8 mouse cellular contexts compared by ENCODE assay signal in the genomic region with DNA sequence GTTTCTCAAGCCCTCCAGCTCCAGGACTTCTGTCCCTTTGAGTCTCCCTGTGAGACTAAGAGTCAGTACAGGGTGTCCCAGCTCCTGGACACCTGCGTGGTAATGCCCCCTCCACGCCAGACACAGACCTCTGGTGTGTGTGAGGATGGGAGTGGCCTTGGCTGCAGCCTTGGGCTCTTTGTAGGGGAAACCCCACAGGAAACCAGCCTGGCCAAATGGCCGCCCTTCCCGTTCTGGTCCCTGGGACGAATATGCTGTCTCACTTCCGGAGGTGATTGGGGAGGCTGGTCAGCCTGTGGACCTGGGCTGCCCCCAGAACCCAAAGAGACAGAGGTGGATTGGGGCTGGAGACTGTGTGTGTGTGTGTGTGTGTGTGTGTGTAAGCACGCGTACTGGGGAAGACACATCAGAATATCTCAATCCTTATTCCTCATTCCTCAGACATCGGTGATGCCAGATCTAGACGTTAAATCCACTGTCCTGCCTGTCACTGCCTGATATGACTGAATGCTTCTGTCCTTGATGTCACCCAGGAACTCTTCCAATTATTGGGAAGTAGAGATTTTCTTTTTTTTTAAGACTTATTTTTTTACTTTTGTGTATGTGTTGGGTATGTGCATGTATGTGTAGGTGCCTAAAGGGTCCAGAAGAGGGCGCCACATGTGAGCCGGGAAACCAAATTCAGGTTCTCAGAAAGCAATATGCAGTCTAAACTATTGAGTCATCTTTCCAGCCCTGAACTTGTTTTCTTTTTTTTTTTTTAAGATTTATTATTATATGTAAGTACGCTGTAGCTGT. TPM values are rescaled to one million over a fixed set of nuclear protein-coding genes. Genes with fewer than 3 reads are reported as not detected.
DNase-seq lines count a peak whose midpoint lies in the region; ATAC-seq and TF ChIP-seq lines count a peak whose summit lies in the region.

No protein-coding gene starts in this region.

- H3K4me3 ChIP-seq in cortical plate, adult 2 months (ENCODE audit: insufficient read depth, low read length) = peak overlapping the region; percentile 77
- peak overlapping the region; percentile 83 for H3K4me3 ChIP-seq in heart, embryonic 12.5 days
- H3K4me3 ChIP-seq in kidney, embryonic 14.5 days (ENCODE audit: low read length) = peak overlapping the region; percentile 38

- DNase-seq in ovary, postnatal 36 days (ENCODE audit: low spot score) = peak; percentile 68
- DNase-seq in ovary, postnatal 14 days (ENCODE audit: low spot score) = no peak
- peak; percentile 76 for DNase-seq in lung, postnatal 14 days
- peak; percentile 46 to 76 for DNase-seq in spleen, postnatal 4 days (ENCODE audit: low spot score in 2 of 2)
- DNase-seq in layer of hippocampus, postnatal 14 days (ENCODE audit: low spot score in 2 of 2) = no peak

- peaks cover 43% of the 10 kb centered on the region for H3K36me3 ChIP-seq in heart, embryonic 12.5 days
- peaks cover 8% of the 10 kb centered on the region; the same call in 1 of the 2 replicates for H3K36me3 ChIP-seq in kidney, embryonic 14.5 days (ENCODE audit: control insufficient read depth, insufficient read depth, low read length)

- 0 out of 2 replicates have a peak, but pooled peaks have one; percentile 11 for TF ChIP-seq CTCF in cortical plate, adult 2 months (IDR thresholded peaks at IDR 0.05; ENCODE audit: extremely low read depth, insufficient read depth, low read length)

- ATAC-seq in heart, embryonic 12.5 days (ENCODE audit: insufficient number of reproducible peaks, low FRiP score) = peak; percentile 61
- ATAC-seq in kidney, embryonic 14.5 days (ENCODE audit: low FRiP score, low TSS enrichment) = peak; percentile 21; the same call in 1 of the 2 replicates

- no peak for TF ChIP-seq POLR2A in cortical plate, adult 2 months (IDR thresholded peaks at IDR 0.05; ENCODE audit: extremely low read depth, insufficient read depth, low read length)

- H3K27me3 ChIP-seq in heart, embryonic 12.5 days (replicated peaks) = no peaks in the 10 kb centered on the region
- H3K27me3 ChIP-seq in kidney, embryonic 14.5 days (ENCODE audit: control insufficient read depth, insufficient read depth, low read length) = no peaks in the 10 kb centered on the region

- H3K9me3 ChIP-seq in heart, embryonic 12.5 days (replicated peaks) = no peaks in the 10 kb centered on the region
- no peaks in the 10 kb centered on the region for H3K9me3 ChIP-seq in kidney, embryonic 14.5 days (ENCODE audit: control insufficient read depth, low read length)

- peak overlapping the region; percentile 91 for H3K27ac ChIP-seq in cortical plate, adult 2 months (ENCODE audit: insufficient read depth, low read length)
- H3K27ac ChIP-seq in heart, embryonic 12.5 days (ENCODE audit: poor library complexity, severe bottlenecking) = peak overlapping the region; percentile 93
- H3K27ac ChIP-seq in kidney, embryonic 14.5 days (ENCODE audit: low read depth, low read length) = peak overlapping the region; percentile 83

- H3K9ac ChIP-seq in heart, embryonic 12.5 days = peak overlapping the region; percentile 94
- H3K9ac ChIP-seq in kidney, embryonic 14.5 days (ENCODE audit: low read depth, low read length) = peak overlapping the region; percentile 59

- peak overlapping the region; percentile 96 for H3K4me2 ChIP-seq in heart, embryonic 12.5 days
- peak overlapping the region; percentile 58 for H3K4me2 ChIP-seq in kidney, embryonic 14.5 days (replicated peaks; ENCODE audit: low read depth, low read length)

- H3K4me1 ChIP-seq in cortical plate, adult 2 months (ENCODE audit: control insufficient read depth, insufficient read depth, low read length) = no peaks in the 10 kb centered on the region; the same call in none of the 2 replicates
- H3K4me1 ChIP-seq in heart, embryonic 12.5 days (replicated peaks) = peaks cover 71% of the 10 kb centered on the region
- H3K4me1 ChIP-seq in kidney, embryonic 14.5 days (ENCODE audit: control insufficient read depth, insufficient read depth, low read length) = peaks cover 52% of the 10 kb centered on the region

- 43% methylated on average over 13 of the region's 13 CpGs for WGBS in heart, embryonic 12.5 days
- 46% methylated on average over 13 of the region's 13 CpGs for WGBS in kidney, embryonic 14.5 days

RNA-seq across cellular contexts. Expression of a gene that starts 19.2 kb away (rescaled TPM):
- polyA plus RNA-seq in cortical plate, adult 2 months (2012; rRNA removed) = 1.8 and 3.6 TPM in 2 replicates
- 1.7 and 3.0 TPM in 2 replicates for polyA plus RNA-seq in heart, embryonic 12.5 days (2016; fragmentation: Nextera tagmentation; extraction: Ambion mirVana)
- 4.3 and 5.5 TPM in 2 replicates for polyA plus RNA-seq in kidney, embryonic 14.5 days (2014; fragmentation: Nextera tagmentation; extraction: Ambion mirVana)
- 1 to 10 TPM; 3.8 to 4.4 TPM for total RNA-seq in layer of hippocampus, postnatal 14 days (2021)

RNA-seq across cellular contexts. Expression of a gene that starts 32.7 kb away (rescaled TPM):
- 12.2 and 13.6 TPM in 2 replicates for polyA plus RNA-seq in cortical plate, adult 2 months (2012; rRNA removed)
- polyA plus RNA-seq in heart, embryonic 12.5 days (2016; fragmentation: Nextera tagmentation; extraction: Ambion mirVana) = 12.9 and 13.7 TPM in 2 replicates
- 10.2 and 15.7 TPM in 2 replicates for polyA plus RNA-seq in kidney, embryonic 14.5 days (2014; fragmentation: Nextera tagmentation; extraction: Ambion mirVana)
- 10 to 100 TPM; 17.2 to 18.8 TPM for total RNA-seq in layer of hippocampus, postnatal 14 days (2021)

RNA-seq across cellular contexts. Expression of a gene that starts 45.3 kb away (rescaled TPM):
- polyA plus RNA-seq in cortical plate, adult 2 months (2012; rRNA removed) = 202 and 213 TPM in 2 replicates
- 281 and 286 TPM in 2 replicates for polyA plus RNA-seq in heart, embryonic 12.5 days (2016; fragmentation: Nextera tagmentation; extraction: Ambion mirVana)
- polyA plus RNA-seq in kidney, embryonic 14.5 days (2014; fragmentation: Nextera tagmentation; extraction: Ambion mirVana) = 388 TPM in 2 replicates
- total RNA-seq in layer of hippocampus, postnatal 14 days (2021) = 100 to 1,000 TPM; 147 to 156 TPM

RNA-seq across cellular contexts. Expression of a gene that starts 53.0 kb away (rescaled TPM):
- polyA plus RNA-seq in cortical plate, adult 2 months (2012; rRNA removed) = 25.0 and 25.2 TPM in 2 replicates
- polyA plus RNA-seq in heart, embryonic 12.5 days (2016; fragmentation: Nextera tagmentation; extraction: Ambion mirVana) = 48.2 and 50.9 TPM in 2 replicates
- polyA plus RNA-seq in kidney, embryonic 14.5 days (2014; fragmentation: Nextera tagmentation; extraction: Ambion mirVana) = 73.2 and 80.1 TPM in 2 replicates
- total RNA-seq in layer of hippocampus, postnatal 14 days (2021) = 10 to 100 TPM; 24.7 to 28.7 TPM

RNA-seq across cellular contexts. Expression of a gene that starts 56.3 kb away (rescaled TPM):
- polyA plus RNA-seq in cortical plate, adult 2 months (2012; rRNA removed) = 2.7 and 3.0 TPM in 2 replicates
- 1.00 and 1.1 TPM in 2 replicates for polyA plus RNA-seq in heart, embryonic 12.5 days (2016; fragmentation: Nextera tagmentation; extraction: Ambion mirVana)
- polyA plus RNA-seq in kidney, embryonic 14.5 days (2014; fragmentation: Nextera tagmentation; extraction: Ambion mirVana) = 0.87 and 1.2 TPM in 2 replicates
- total RNA-seq in layer of hippocampus, postnatal 14 days (2021) = 1 to 10 TPM; 1.1 TPM

Comparison
In these comparisons a context has a peak if more than half of its experiments do, and no peak if none do; other contexts are left out.
1. DNase-seq: peak in ovary, postnatal 36 days (single experiment), lung, postnatal 14 days (single experiment) and spleen, postnatal 4 days (2 of 2); none in ovary, postnatal 14 days (single experiment) and layer of hippocampus, postnatal 14 days (0 of 2).
2. Peak in every context shown above with its lines, with median percentiles within 50 percentile points of each other: H3K27ac ChIP-seq and H3K4me3 ChIP-seq.